Mouse (Mus musculus): ENCODE measurements around the gene Cdc37.
A peak's percentile ranks its signal among the peaks of the same experiment; 100 is the strongest.

DNA sequence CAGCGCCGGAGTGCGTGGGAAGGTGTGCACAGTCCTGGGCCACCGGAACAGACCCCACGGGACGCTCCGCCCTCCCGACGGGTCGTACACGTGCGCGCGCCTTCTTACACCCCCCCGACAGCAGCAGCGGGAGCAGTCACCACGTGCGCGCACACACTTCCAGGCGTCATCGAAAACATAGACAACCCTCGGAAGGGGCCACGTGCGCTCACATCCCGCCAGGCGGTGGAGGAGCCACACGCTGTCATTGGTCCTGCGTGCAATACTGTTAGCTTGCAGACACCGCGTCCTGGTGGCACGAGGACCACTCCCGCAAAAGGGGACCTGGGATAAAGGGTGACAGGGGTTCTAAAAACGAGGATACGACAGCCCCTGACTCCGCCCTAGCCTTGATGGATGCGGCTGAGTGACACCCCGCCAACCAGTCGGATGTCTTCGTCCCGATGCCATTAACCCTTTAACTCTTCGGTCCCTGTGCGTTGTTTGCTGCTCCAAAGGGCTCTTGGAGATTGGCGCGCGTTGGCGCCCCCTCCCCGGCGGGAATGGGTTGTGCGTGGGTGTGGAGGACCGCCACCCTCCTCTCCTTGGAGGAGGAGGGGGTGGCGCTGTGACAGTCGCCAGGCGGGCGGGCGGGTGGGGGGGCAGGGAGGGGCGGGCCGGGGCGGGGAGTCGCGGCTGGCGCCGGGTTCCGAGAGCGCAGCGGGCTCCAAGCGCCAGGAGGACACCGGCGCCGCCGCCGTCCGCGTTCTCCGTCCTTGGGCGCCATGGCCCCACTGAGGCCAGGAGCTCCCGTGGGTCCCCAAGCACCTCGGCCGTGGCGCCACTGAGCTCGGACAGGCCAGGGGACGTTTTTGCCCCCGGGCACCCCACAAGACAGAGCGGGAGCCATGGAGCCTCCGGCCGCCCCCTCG lies 15.5 kb upstream of the Cdc37 start, which contains the start of gene Pde4a:
- TF ChIP-seq POLR2A (IDR thresholded peaks at IDR 0.05; ENCODE audit: control insufficient read depth in 1 of 2, insufficient read depth in 1 of 2, low read depth in 1 of 2, low read length in 2 of 2, poor library complexity in 1 of 2): peak in 1 of 2 experiments; percentile 90; a peak in 2 of 4 replicates
- no peak; a peak in 1 of 6 replicates for TF ChIP-seq CTCF (IDR thresholded peaks at IDR 0.05 in 2 of 3, conservative IDR thresholded peaks at IDR 0.05 in 1 of 3; ENCODE audit: control insufficient read depth in 1 of 3, insufficient read depth in 1 of 3, low read depth in 2 of 3, low read length in 3 of 3, poor library complexity in 1 of 3, severe bottlenecking in 1 of 3)
- TF ChIP-seq UBTF (IDR thresholded peaks at IDR 0.05; ENCODE audit: borderline replicate concordance, insufficient read depth, low read depth, low read length): peak; percentile 27
- no peak for TF ChIP-seq KAT2A (conservative IDR thresholded peaks at IDR 0.05; ENCODE audit: low read depth, low read length)
